Mouse (Mus musculus): ENCODE data around the gene Ccnt1.

Gene Ccnt1

GRCm38 (mm10) chr15:98510438-98511385 is 60.0 kb downstream of the Ccnt1 start:
- peak; percentile 71 for DNase-seq (ENCODE audit: low spot score)

- DNase-seq (ENCODE audit: low spot score): no peak
These were observed 61.3 kb downstream of the Ccnt1 start for GRCm38 (mm10) chr15:98509387-98509786.

GRCm38 (mm10) chr15:98507321-98507720 is 63.4 kb downstream of the Ccnt1 start:
- no peak for DNase-seq (ENCODE audit: low spot score)

GRCm38 (mm10) chr15:98506253-98506957 is 64.3 kb downstream of the Ccnt1 start:
- DNase-seq (ENCODE audit: low spot score): no peak

GRCm38 (mm10) chr15:98504514-98504913 is 66.2 kb downstream of the Ccnt1 start:
- DNase-seq (ENCODE audit: low spot score): peak; percentile 63

- DNase-seq (ENCODE audit: low spot score): no peak
These were observed 67.4 kb downstream of the Ccnt1 start for GRCm38 (mm10) chr15:98503317-98503716.

- DNase-seq (ENCODE audit: low spot score): no peak
These were observed 73.1 kb downstream of the Ccnt1 start for GRCm38 (mm10) chr15:98497631-98498030.

GRCm38 (mm10) chr15:98492102-98492501 is 78.6 kb downstream of the Ccnt1 start, which contains the start of gene Olfr279:
Gene Olfr279, plus strand, starts transcription at chr15:98492402.
- no peak for DNase-seq (ENCODE audit: low spot score)

- no peak for DNase-seq (ENCODE audit: low spot score)
These were observed 79.4 kb downstream of the Ccnt1 start for GRCm38 (mm10) chr15:98491332-98491731.

Data from spleen, adult 12 weeks (tissue).